Mouse (Mus musculus) E14TG2a.4 (cell line): Measurements from ENCODE around the gene Zfp775.

ENCODE experiments used
- CTCF ChIP-seq: conservative IDR thresholded peaks from 2 replicates; pipeline ENCODE4 v1.5.1; 2014; ENCODE audit warnings: low read length
- NANOG ChIP-seq: IDR thresholded peaks from 2 replicates; pipeline ENCODE4 v1.6.1; 2014; ENCODE audit warnings: borderline replicate concordance, low read length, mixed read lengths

DNA sequence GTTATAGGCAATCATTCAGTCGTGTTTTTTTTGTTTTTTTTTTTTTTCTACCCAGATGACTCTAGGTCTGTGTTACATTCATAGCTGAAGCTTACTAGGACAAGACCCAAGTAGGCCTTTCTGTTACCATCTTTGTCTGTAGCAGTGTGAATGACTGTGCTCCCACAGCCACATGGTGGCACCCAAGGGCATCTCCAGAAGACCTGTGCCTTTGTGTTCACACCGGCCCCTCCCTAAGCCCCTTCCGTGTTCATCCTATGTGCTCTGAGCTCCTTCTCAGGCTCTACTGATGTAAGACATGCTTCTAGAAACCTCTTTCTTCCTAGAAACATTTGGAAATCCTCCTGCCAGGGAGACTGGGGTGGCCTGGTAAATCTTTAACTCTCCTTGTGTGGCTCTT lies 45.1 kb downstream of the Zfp775 start, which contains the start of gene Gimap8:
- TF ChIP-seq CTCF (no peak), NANOG (no peak)
